Mouse (Mus musculus) embryonic stem cell, embryonic (primary cell): ENCODE results near the gene Cpt1a.

Experiments used
- CTCF ChIA-PET, 4 experiments: fragments of 300-600 bp in 2 of 4; fragments of 350-600 bp in 2 of 4; sonication (Branson Sonifier 250); formaldehyde crosslinking; loops; one replicate each; lab custom pipeline; 2022; ENCODE audit warnings: inconsistent platforms in 2 of 4; lab: Charles Lee
- POLR2A ChIA-PET, 4 experiments: fragments of 300-600 bp in 2 of 4; fragments of 350-600 bp in 2 of 4; sonication (Branson Sonifier 250); formaldehyde crosslinking; loops; one replicate each; lab custom pipeline; 2022; ENCODE audit warnings: antibody characterized with exemption in 4 of 4, inconsistent platforms in 1 of 4; lab: Charles Lee

The Cpt1a gene

GRCm38 (mm10) chr19:3422488-3422887 lies 100.4 kb downstream of the Cpt1a start:
- POLR2A ChIA-PET, result interaction anchor here in 1 of 4 experiments (1.0 to 5.0 kb wide), 3 partner anchors 12 to 72 kb away, joined by 3 to 23 read pairs (median 7); no protein-coding TSS in a partner anchor
- CTCF ChIA-PET, result interaction anchor here in 2 of 4 experiments (1.0 to 3.3 kb wide), 3 partner anchors 14 to 18 kb away, joined by 3 to 13 read pairs (median 4); no protein-coding TSS in a partner anchor

- CTCF ChIA-PET, result interaction anchor here in 2 of 4 experiments (1.0 to 3.3 kb wide), 3 partner anchors 14 to 19 kb away, joined by 3 to 13 read pairs (median 4); no protein-coding TSS in a partner anchor
- POLR2A ChIA-PET, result interaction anchor here in 1 of 4 experiments (1.0 to 5.0 kb wide), 3 partner anchors 11 to 73 kb away, joined by 3 to 23 read pairs (median 7); no protein-coding TSS in a partner anchor
These were observed 100.8 kb downstream of the Cpt1a start for GRCm38 (mm10) chr19:3422981-3423380.

- ChIA-PET POLR2A (interaction anchor here in 2 of 4 experiments (0.8 to 5.0 kb wide), 6 partner anchors 9 to 35 kb away, joined by 3 to 23 read pairs (median 4); partner anchors contain the start of gene Gal (in 1 of the 2)), CTCF (interaction anchor here in 3 of 4 experiments (0.5 to 3.3 kb wide), 4 partner anchors 13 to 595 kb away, joined by 3 to 13 read pairs (median 7); no protein-coding TSS in a partner anchor)
These were observed 102.1 kb downstream of the Cpt1a start for GRCm38 (mm10) chr19:3424214-3424613.

GRCm38 (mm10) chr19:3428057-3428830 lies 106.1 kb downstream of the Cpt1a start:
- CTCF ChIA-PET, result interaction anchor here in 3 of 4 experiments (0.6 to 2.6 kb wide), 7 partner anchors 9 to 443 kb away, joined by 3 to 21 read pairs (median 3); no protein-coding TSS in a partner anchor
- POLR2A ChIA-PET, result interaction anchor here (0.6 to 4.1 kb wide), 15 partner anchors 9 to 1501 kb away, joined by 3 to 16 read pairs (median 4); partner anchors contain the start of gene Tesmin (in 1 of the 4)

GRCm38 (mm10) chr19:3429156-3429816 lies 107.2 kb downstream of the Cpt1a start:
- ChIA-PET POLR2A (interaction anchor here (0.5 to 4.1 kb wide), 10 partner anchors 10 to 290 kb away, joined by 3 to 16 read pairs (median 4); partner anchors contain the start of gene Tesmin (in 1 of the 4)), CTCF (interaction anchor here (0.5 to 2.6 kb wide), 13 partner anchors 8 to 293 kb away, joined by 3 to 21 read pairs (median 3); no protein-coding TSS in a partner anchor)

- POLR2A ChIA-PET, result interaction anchor here in 1 of 4 experiments (1.1 kb wide), 1 partner anchor 146 kb away, joined by 3 read pairs; no protein-coding TSS in a partner anchor
- CTCF ChIA-PET, result no interaction called here
These were observed 108.9 kb downstream of the Cpt1a start for GRCm38 (mm10) chr19:3431066-3431465.

GRCm38 (mm10) chr19:3431969-3432368 lies 109.8 kb downstream of the Cpt1a start:
- ChIA-PET CTCF (no interaction called here), POLR2A (no interaction called here)

GRCm38 (mm10) chr19:3434124-3434523 lies 112.0 kb downstream of the Cpt1a start:
- ChIA-PET CTCF (interaction anchor here in 2 of 4 experiments (0.9 to 2.7 kb wide), 10 partner anchors 9 to 79 kb away, joined by 3 to 15 read pairs (median 4); partner anchors contain the start of genes Gal (in 1 of the 2) and Tesmin (in 1 of the 2)), POLR2A (interaction anchor here in 3 of 4 experiments (0.5 to 1.6 kb wide), 12 partner anchors 8 to 113 kb away, joined by 3 to 7 read pairs (median 4); partner anchors contain the start of gene Tesmin (in 1 of the 3))

GRCm38 (mm10) chr19:3434641-3435040 lies 112.5 kb downstream of the Cpt1a start:
- ChIA-PET POLR2A (interaction anchor here in 2 of 4 experiments (0.8 to 1.6 kb wide), 10 partner anchors 8 to 140 kb away, joined by 3 to 7 read pairs (median 4); partner anchors contain the start of gene Tesmin (in 1 of the 2)), CTCF (interaction anchor here in 2 of 4 experiments (0.9 to 2.7 kb wide), 10 partner anchors 9 to 79 kb away, joined by 3 to 15 read pairs (median 4); partner anchors contain the start of genes Gal (in 1 of the 2) and Tesmin (in 1 of the 2))
